Mouse (Mus musculus) heart, postnatal 10 days (tissue): ENCODE measurements around the gene Gm10330. TPM values are rescaled to one million over a fixed set of nuclear protein-coding genes. Genes with fewer than 3 reads are reported as not detected.
"Not testable (repeated sequence)": the region's sequence is repeated elsewhere in the genome, so short reads cannot be mapped to it uniquely, and the experiment has no call there.

Experiments used
- DNase-seq, 2 experiments: peaks; one replicate each; pipeline ENCODE4 v3.0.0; 2021
- intact Hi-C: fragments of 180-260 bp; cut with DNase I; formaldehyde crosslinking; loops from one replicate; pipeline ENCODE4 v1.15.1; 2025
- total RNA-seq, 2 experiments: library from RNA; stranded (reverse); gene quantifications; 2 replicates each; pipeline ENCODE4 v1.2.3; 2021

Gene Gm10330
- under 1 TPM; 0.20 to 0.31 TPM for total RNA-seq

GRCm38 (mm10) chr12:23780165-23780564, at the start of gene Gm10330:
Gene Gm10330 (minus strand): TSS chr12:23780265.
- DNase-seq, intact Hi-C loops: not testable (repeated sequence)

GRCm38 (mm10) chr12:23800776-23801175, 20.7 kb upstream of the Gm10330 start:
- DNase-seq, intact Hi-C loops: not testable (repeated sequence)

- intact Hi-C loops, result not testable (repeated sequence)
- DNase-seq, result peak; percentile 10 to 17
Measured at GRCm38 (mm10) chr12:23800366-23800765, 20.3 kb upstream of the Gm10330 start.
